Mouse (Mus musculus) hindbrain, postnatal 0 days (tissue): ENCODE data around the gene Tagln. TPM values are rescaled to one million over a fixed set of nuclear protein-coding genes. Genes with fewer than 3 reads are reported as not detected.
A peak's percentile ranks its signal among the peaks of the same experiment; 100 is the strongest.

Experiments used
- ATAC-seq: fragments of 200-750 bp; cut with Nextera tagmentation; 2 replicates; pipeline ENCODE4 v1.8.0; 2017; ENCODE audit warnings: mild to moderate bottlenecking, moderate TSS enrichment, moderate library complexity
- DNase-seq: peaks from one replicate; pipeline ENCODE4 v3.0.0-alpha.2; 2015; ENCODE audit warnings: low spot score
- H3K27ac ChIP-seq: fragments of 300-500 bp; sonication (generic); 2 replicates; pipeline ENCODE4 v1.5.1; 2014; ENCODE audit warnings: mild to moderate bottlenecking
- H3K27me3 ChIP-seq: fragments of 300-500 bp; sonication (generic); 2 replicates; pipeline ENCODE4 v1.6.1; 2014; ENCODE audit warnings: low read length, mixed read lengths; ENCODE audit not compliant: insufficient read depth
- H3K36me3 ChIP-seq: fragments of 300-500 bp; sonication (generic); 2 replicates; pipeline ENCODE4 v1.6.1; 2014; ENCODE audit warnings: low read length, mixed read lengths; ENCODE audit not compliant: insufficient read depth
- H3K4me1 ChIP-seq: fragments of 300-500 bp; sonication (generic); 2 replicates; pipeline ENCODE4 v1.6.1; 2014; ENCODE audit warnings: antibody characterized with exemption, low read length, mixed read lengths; ENCODE audit not compliant: insufficient read depth
- H3K4me2 ChIP-seq: fragments of 300-500 bp; sonication (generic); 2 replicates; pipeline ENCODE4 v1.6.1; 2014; ENCODE audit warnings: low read depth, mild to moderate bottlenecking, low read length, moderate library complexity, mixed read lengths
- H3K4me3 ChIP-seq: fragments of 300-500 bp; sonication (generic); 2 replicates; pipeline ENCODE4 v1.5.1; 2014; ENCODE audit warnings: low read length
- H3K9ac ChIP-seq: fragments of 300-500 bp; sonication (generic); replicated peaks from 2 replicates; pipeline ENCODE4 v1.6.1; 2014; ENCODE audit warnings: mild to moderate bottlenecking, low read length, moderate library complexity, mixed read lengths
- H3K9me3 ChIP-seq: fragments of 300-500 bp; sonication (generic); 2 replicates; pipeline ENCODE4 v1.6.1; 2016; ENCODE audit warnings: low read length, mixed read lengths
- CTCF ChIP-seq: IDR thresholded peaks from 2 replicates; pipeline ENCODE4 v1.5.1; 2016; ENCODE audit warnings: antibody characterized with exemption, control low read depth, low read depth
- WGBS: fragments of 180-500 bp; shearing (Covaris S2); extraction: QIAGEN DNeasy Blood & Tissue Kit; methylation state at CpG from one replicate; pipeline ENCODE4 v1.1.7; 2014; 5-methylcytosine and 5-hydroxymethylcytosine counted together
- microRNA-seq, 2 experiments: library from miRNA; unstranded; fragments of <30 nt; microRNA quantifications; one replicate each; pipeline ENCODE4; 2016
- polyA plus RNA-seq: library from polyadenylated mRNA; unstranded; fragments of >200 nt; fragmentation: Nextera tagmentation; extraction: Ambion mirVana; gene quantifications from 2 replicates; pipeline ENCODE4 v1.2.1, GENCODE M21; 2015
- total RNA-seq: library from RNA; depleted of rRNA; stranded (reverse); fragments of >200 nt; gene quantifications from 2 replicates; pipeline ENCODE4 v1.2.3, GENCODE M21; 2014; rRNA removed

Tagln gene
- total and polyA plus RNA-seq, 2 experiments from 2014 or later: 4.0 to 4.4 TPM

DNA sequence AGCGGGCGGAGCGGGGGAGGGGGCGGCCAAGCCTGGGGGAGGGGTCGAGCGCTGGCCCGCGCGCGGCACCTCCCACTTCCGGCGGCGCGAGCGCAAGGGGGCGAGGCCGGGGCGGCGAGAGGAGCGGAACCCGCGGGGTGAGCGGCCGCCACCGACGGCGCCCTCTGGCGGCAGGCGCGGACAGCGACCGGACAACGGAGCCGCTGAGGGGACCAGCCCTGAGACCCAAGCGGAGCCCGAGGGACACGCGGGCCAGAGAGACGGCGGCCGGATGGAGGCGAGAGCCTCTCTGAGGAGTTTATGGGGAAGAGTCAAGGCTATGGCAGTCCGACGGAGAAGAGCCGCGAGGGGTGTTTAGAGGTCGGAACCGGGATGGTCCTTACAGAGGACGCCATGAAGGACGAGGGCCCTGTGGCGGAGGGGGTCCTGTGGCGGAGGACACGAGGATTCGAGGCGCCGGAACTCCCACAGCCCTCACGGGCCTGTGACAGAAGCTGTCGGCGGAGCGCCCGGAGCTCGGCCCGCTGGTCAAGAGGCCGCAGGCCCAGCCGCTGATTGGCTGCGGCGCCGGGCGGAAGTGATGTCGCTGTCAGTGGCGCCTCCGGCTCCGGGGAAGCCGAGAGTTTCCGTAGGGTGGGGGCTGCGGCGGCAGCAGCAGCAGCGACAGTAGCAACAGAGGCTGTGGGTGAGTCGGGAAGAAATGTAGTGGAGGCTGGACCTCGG, 29.3 kb downstream of the Tagln start, which contains the start of the genes Pcsk7 and Rnf214:
Pcsk7 (plus strand) TSS at position 143 of the 723 bp plus-strand sequence.
Rnf214 (minus strand) TSS at position 557 of the 723 bp plus-strand sequence.
- WGBS: under 1% methylated on average over 70 of the region's 80 CpGs

DNA sequence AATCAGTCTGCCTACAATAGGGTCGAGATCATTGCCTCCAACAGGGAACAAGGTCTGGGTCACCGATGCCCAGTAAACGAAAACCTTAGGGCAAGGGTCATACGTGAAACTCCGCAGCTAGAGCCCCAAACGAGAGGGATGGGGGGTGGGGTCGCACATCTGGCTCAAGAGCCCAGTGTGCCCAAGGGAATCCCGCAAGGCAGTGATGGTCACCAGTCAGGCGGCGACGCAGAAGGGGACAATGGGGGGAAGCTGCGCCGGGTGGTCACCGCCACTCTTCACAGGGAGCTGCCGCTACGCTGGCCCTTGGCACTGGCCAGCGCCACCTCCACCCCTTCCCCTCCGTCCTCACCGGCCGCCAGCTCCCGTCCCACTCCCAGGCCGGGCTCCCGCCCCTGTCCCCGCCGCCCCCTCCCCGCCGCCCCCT, 30.0 kb downstream of the Tagln start:
- H3K36me3 ChIP-seq: peaks cover 21% of the 10 kb centered on the region
- H3K4me2 ChIP-seq: peak overlapping the region; percentile 88
- H3K9ac ChIP-seq: peak overlapping the region; percentile 90
- WGBS: 4% methylated on average over 18 of the region's 27 CpGs
- peak; percentile 43 for DNase-seq
- H3K27ac ChIP-seq: peak overlapping the region; percentile 95
- no peaks in the 10 kb centered on the region for H3K9me3 ChIP-seq
- H3K4me1 ChIP-seq: peaks cover 20% of the 10 kb centered on the region; the same call in 1 of the 2 replicates
- H3K27me3 ChIP-seq: no peaks in the 10 kb centered on the region
- H3K4me3 ChIP-seq: peak overlapping the region; percentile 88
- peak; percentile 57 for ATAC-seq
- TF ChIP-seq CTCF: no peak

More for the DNA sequence above, 29.3 kb downstream of the Tagln start, which contains the start of the genes Pcsk7 and Rnf214:
- Histone ChIP-seq H3K9me3 (no peaks in the 10 kb centered on the region), H3K4me3 (peak within 1 kb of the TSS; percentile 88), H3K4me1 (peaks cover 20% of the 10 kb centered on the region; the same call in 1 of the 2 replicates), H3K36me3 (peaks cover 28% of the 10 kb centered on the region), H3K27ac (peak within 1 kb of the TSS; percentile 95), H3K4me2 (peak within 1 kb of the TSS; percentile 88), H3K27me3 (no peaks in the 10 kb centered on the region), H3K9ac (peak within 1 kb of the TSS; percentile 90)
- peak; percentile 58 for TF ChIP-seq CTCF
- DNase-seq (peak; percentile 95), ATAC-seq (peak; percentile 94)

- TF ChIP-seq CTCF: no peak
- Histone ChIP-seq H3K27ac (peak overlapping the region; percentile 95; the same call in 1 of the 2 replicates), H3K36me3 (peaks cover 15% of the 10 kb centered on the region), H3K4me1 (peaks cover 20% of the 10 kb centered on the region; the same call in 1 of the 2 replicates), H3K27me3 (no peaks in the 10 kb centered on the region), H3K4me3 (peak overlapping the region; percentile 88), H3K9me3 (no peaks in the 10 kb centered on the region), H3K4me2 (peak overlapping the region; percentile 88), H3K9ac (peak overlapping the region; percentile 90)
- DNase-seq (no peak), ATAC-seq (no peak)
- 47% methylated on average over 4 of the region's 4 CpGs for WGBS
These were observed 30.7 kb downstream of the Tagln start for GRCm38 (mm10) chr9:45905196-45905595.

GRCm38 (mm10) chr9:45893681-45894080, 42.2 kb downstream of the Tagln start:
- H3K4me2 ChIP-seq: no peak overlapping the region
- no peak overlapping the region for H3K9ac ChIP-seq
- no peaks in the 10 kb centered on the region for H3K9me3 ChIP-seq
- H3K4me3 ChIP-seq: no peak overlapping the region
- no peak for TF ChIP-seq CTCF
- H3K27ac ChIP-seq: no peak overlapping the region
- no peaks in the 10 kb centered on the region for H3K4me1 ChIP-seq
- H3K27me3 ChIP-seq: no peaks in the 10 kb centered on the region
- DNase-seq: no peak
- H3K36me3 ChIP-seq: peaks cover 58% of the 10 kb centered on the region
- no peak for ATAC-seq

Small RNAs within 50 kb of the gene (microRNA-seq; reads per million reads assigned to microRNA genes)
- 0 to 0.35 reads per million in 2 experiments for gene Mir7087

Other genes with a start within 250 kb of the Tagln start
- gene Cep164, start 107.4 kb downstream of the Tagln start, total RNA-seq: 13.7 and 24.6 TPM in 2 replicates
- 14.2 and 14.3 TPM in 2 replicates for gene Cep164, start 107.4 kb downstream of the Tagln start, polyA plus RNA-seq
- 77.0 and 92.0 TPM in 2 replicates for gene Bace1, start 97.5 kb downstream of the Tagln start, total RNA-seq
- gene Bace1, start 97.5 kb downstream of the Tagln start, polyA plus RNA-seq: 39.3 TPM in 2 replicates
- gene Pcsk7, start 29.6 kb downstream of the Tagln start, total RNA-seq: 23.5 and 33.9 TPM in 2 replicates
- 18.1 and 22.1 TPM in 2 replicates for gene Pcsk7, start 29.6 kb downstream of the Tagln start, polyA plus RNA-seq
- 51.9 and 55.4 TPM in 2 replicates for gene Rnf214, start 29.1 kb downstream of the Tagln start, total RNA-seq
- 70.3 and 77.7 TPM in 2 replicates for gene Rnf214, start 29.1 kb downstream of the Tagln start, polyA plus RNA-seq
- 124 and 126 TPM in 2 replicates for gene Sidt2, start 19.2 kb upstream of the Tagln start, total RNA-seq
- 48.3 and 51.6 TPM in 2 replicates for gene Sidt2, start 19.2 kb upstream of the Tagln start, polyA plus RNA-seq
- 137 and 186 TPM in 2 replicates for gene Pafah1b2, start 76.6 kb upstream of the Tagln start, total RNA-seq
- 222 and 243 TPM in 2 replicates for gene Pafah1b2, start 76.6 kb upstream of the Tagln start, polyA plus RNA-seq
- gene Sik3, start 76.8 kb upstream of the Tagln start, total RNA-seq: 32.3 and 37.1 TPM in 2 replicates
- 12.5 and 12.6 TPM in 2 replicates for gene Sik3, start 76.8 kb upstream of the Tagln start, polyA plus RNA-seq